Mouse (Mus musculus) testis, adult 2 months (tissue): ENCODE data around the gene Pced1a. TPM values are rescaled to one million over a fixed set of nuclear protein-coding genes. Genes with fewer than 3 reads are reported as not detected.
A peak's percentile ranks its signal among the peaks of the same experiment; 100 is the strongest.

Experiments used
- H3K27ac ChIP-seq: fragments of 200-500 bp; 2 replicates; pipeline ENCODE4 v1.5.1; 2012; ENCODE audit warnings: low read depth, low read length; ENCODE audit not compliant: control insufficient read depth, insufficient read depth
- H3K27me3 ChIP-seq: fragments of 200-500 bp; 2 replicates; pipeline ENCODE4 v1.6.1; 2012; ENCODE audit warnings: mild to moderate bottlenecking, low read length, moderate library complexity; ENCODE audit not compliant: control insufficient read depth, insufficient read depth
- H3K36me3 ChIP-seq: fragments of 200-500 bp; 2 replicates; pipeline ENCODE4 v1.6.1; 2012; ENCODE audit warnings: mild to moderate bottlenecking, low read length; ENCODE audit not compliant: control insufficient read depth, insufficient read depth
- H3K4me1 ChIP-seq: fragments of 200-500 bp; 2 replicates; pipeline ENCODE4 v1.6.1; 2012; ENCODE audit warnings: low read length; ENCODE audit not compliant: control insufficient read depth, insufficient read depth
- H3K4me3 ChIP-seq: fragments of 200-500 bp; 2 replicates; pipeline ENCODE4 v1.5.1; 2012; ENCODE audit warnings: low read depth, mild to moderate bottlenecking, low read length, moderate library complexity, mixed read lengths; ENCODE audit not compliant: control insufficient read depth
- CTCF ChIP-seq: fragments of 200-500 bp; IDR thresholded peaks from 2 replicates; pipeline ENCODE4 v1.5.1; 2012; ENCODE audit warnings: low read depth, mild to moderate bottlenecking, inconsistent platforms, low read length, moderate library complexity; ENCODE audit not compliant: control insufficient read depth, insufficient read depth, insufficient replicate concordance
- POLR2A ChIP-seq: fragments of 200-500 bp; IDR thresholded peaks from 2 replicates; pipeline ENCODE4 v1.6.1; 2012; ENCODE audit warnings: low read depth, mild to moderate bottlenecking, inconsistent platforms, low read length, moderate library complexity; ENCODE audit not compliant: control insufficient read depth
- polyA plus RNA-seq: library from polyadenylated mRNA; depleted of rRNA; stranded (reverse); fragments of >200 nt; gene quantifications from 2 replicates; pipeline ENCODE4 v1.2.3, GENCODE M21; 2012

The Pced1a gene
- polyA plus RNA-seq, 1 experiment = 48.0 TPM

DNA sequence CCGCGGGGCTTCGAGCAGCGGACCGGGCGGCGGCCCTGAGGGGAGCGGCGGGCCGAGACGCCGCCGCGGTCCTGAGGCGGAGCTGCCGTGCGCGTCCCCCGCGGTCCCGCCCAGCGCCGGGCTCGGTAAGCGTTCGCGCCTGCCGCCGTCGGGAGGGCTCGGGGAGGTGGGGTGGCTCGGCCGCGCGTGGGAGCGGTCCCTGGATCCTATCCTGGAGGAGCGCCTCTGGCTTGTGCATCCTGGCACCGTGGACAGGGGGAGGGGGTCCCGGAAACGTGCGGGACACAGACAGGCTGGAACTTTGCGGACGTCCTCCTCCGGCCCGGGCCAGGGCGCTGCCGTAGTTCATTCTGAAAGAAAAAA lies 25.9 kb upstream of the Pced1a start:
- TF ChIP-seq CTCF (no peak), POLR2A (no peak)
- Histone ChIP-seq H3K4me3 (peak overlapping the region; percentile 84), H3K4me1 (peaks cover 9% of the 10 kb centered on the region), H3K36me3 (no peaks in the 10 kb centered on the region), H3K27ac (no peak overlapping the region; the same call in 1 of the 2 replicates), H3K27me3 (no peaks in the 10 kb centered on the region)

DNA sequence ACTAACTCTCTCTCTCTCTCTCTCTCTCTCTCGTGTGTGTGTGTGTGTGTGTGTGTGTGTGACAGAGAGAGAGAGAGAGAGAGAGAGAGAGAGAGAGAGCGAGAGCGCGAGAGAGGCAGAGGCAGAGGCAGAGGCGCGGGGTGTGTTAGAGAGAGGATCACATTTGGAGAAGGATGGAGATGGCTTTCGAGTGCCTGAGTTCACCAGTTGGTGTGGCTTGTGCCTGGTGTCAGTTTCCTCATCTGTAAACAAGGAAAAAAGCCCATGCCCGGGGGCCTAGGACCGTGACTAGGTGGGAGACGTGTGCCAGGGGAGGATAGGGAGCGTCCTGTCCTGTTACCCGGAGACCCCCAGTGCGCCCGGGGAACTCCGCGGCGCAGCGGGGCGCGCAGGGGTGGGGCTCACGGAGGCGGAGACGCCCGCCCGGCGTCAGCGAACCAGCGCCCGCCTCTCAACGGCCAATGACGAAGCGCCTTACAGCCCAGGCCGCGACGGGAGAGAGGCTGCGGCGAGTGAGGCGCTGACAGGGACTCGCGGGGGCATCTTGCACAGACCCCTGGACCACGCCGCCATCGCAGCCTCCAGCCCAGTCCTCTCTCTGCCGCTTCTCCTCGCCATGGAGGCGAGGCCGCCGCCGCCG lies 25.4 kb upstream of the Pced1a start, which contains the start of gene Ptpra:
Gene Ptpra (plus strand): TSS at position 485 of the 640 bp plus-strand sequence.
- H3K4me3 ChIP-seq = peak within 1 kb of the TSS; percentile 84
- peaks cover 9% of the 10 kb centered on the region for H3K4me1 ChIP-seq
- no peaks in the 10 kb centered on the region for H3K36me3 ChIP-seq
- H3K27ac ChIP-seq = no peak within 1 kb of the TSS; the same call in none of the 2 replicates
- TF ChIP-seq POLR2A = peak; percentile 57
- no peak for TF ChIP-seq CTCF
- H3K27me3 ChIP-seq = no peaks in the 10 kb centered on the region

DNA sequence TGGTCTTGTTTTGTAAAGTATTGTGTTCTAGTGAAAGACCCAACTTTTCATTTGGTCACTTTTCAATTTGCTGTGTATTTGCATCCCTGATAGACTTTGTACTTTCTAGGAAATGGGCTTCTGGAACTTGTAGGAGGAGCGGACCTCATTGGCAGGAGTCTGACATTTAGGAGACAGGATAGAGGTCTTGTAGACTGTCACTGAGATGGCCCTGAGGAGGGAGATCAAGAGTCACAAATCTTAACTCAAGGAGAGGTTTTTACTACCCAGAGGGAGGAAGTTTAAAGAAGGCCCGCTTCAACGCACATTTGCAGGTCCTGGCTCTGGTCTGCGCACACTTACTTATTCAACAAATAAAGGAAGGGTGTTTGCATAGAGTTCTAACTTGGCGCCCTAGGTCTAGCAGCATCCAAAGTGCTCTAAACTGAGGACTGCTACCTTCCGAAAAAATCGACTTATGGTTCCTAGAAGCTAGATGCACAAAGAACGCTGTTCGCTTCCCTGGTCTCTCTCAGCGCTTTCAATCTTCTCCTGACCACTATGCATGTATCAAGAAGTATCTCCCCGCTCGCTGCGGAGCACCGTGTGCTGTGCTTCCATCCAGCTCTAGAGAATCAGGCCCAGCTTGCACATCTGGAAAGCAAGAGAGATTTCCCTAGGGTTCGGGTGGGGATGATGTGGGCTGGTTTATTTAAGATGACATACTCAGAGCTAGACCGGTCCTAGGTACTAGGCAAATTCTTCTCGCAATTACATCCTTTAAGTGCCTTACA lies 24.7 kb upstream of the Pced1a start:
- Histone ChIP-seq H3K4me1 (peaks cover 9% of the 10 kb centered on the region), H3K36me3 (no peaks in the 10 kb centered on the region), H3K27ac (no peak overlapping the region; the same call in 1 of the 2 replicates), H3K4me3 (peak overlapping the region; percentile 84), H3K27me3 (no peaks in the 10 kb centered on the region)
- TF ChIP-seq CTCF (no peak), POLR2A (no peak)

DNA sequence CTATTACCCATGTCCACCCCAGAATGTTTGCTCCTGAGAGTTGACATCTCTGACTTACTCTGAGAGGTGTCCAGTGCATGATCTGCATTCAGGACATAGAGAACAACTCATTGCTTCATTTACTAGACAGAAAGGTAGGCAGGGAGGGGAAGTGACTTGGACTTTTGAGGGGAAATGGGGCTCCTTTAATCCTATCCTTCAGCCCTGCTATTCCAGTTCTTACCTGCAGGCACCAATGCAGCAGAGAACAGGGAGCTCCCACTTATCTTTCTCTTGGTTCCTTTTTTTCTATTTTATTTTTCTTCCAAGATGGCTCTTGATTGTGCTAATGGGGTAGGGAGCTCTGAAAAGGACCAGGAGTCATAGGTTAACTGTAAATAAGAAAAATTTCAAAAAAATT lies 23.9 kb upstream of the Pced1a start:
- Histone ChIP-seq H3K27ac (no peak overlapping the region), H3K4me1 (peaks cover 9% of the 10 kb centered on the region), H3K36me3 (no peaks in the 10 kb centered on the region), H3K27me3 (no peaks in the 10 kb centered on the region), H3K4me3 (no peak overlapping the region)
- TF ChIP-seq POLR2A (no peak), CTCF (no peak)

DNA sequence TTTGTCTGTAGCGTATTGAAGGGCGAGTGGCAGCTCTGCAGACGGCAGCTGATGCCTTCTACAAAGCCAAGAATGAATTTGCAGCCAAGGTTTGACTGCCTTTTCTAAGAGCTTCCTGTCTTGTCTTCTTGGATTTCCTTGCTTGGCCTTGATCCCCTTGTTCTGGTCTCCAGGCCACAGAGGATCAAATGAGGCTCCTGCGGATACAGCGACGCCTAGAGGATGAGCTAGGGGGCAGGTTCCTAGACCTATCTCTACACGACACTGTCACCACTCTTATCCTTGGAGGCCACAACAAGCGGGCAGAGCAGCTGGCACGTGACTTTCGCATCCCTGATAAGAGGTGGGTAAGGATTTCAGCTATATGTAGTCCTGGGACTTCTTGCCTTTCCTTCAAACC lies 17.7 kb upstream of the Pced1a start:
- Histone ChIP-seq H3K36me3 (peaks cover 5% of the 10 kb centered on the region), H3K4me1 (no peaks in the 10 kb centered on the region), H3K27ac (no peak overlapping the region), H3K4me3 (no peak overlapping the region), H3K27me3 (no peaks in the 10 kb centered on the region)
- no peak for TF ChIP-seq CTCF
- no peak for TF ChIP-seq POLR2A

DNA sequence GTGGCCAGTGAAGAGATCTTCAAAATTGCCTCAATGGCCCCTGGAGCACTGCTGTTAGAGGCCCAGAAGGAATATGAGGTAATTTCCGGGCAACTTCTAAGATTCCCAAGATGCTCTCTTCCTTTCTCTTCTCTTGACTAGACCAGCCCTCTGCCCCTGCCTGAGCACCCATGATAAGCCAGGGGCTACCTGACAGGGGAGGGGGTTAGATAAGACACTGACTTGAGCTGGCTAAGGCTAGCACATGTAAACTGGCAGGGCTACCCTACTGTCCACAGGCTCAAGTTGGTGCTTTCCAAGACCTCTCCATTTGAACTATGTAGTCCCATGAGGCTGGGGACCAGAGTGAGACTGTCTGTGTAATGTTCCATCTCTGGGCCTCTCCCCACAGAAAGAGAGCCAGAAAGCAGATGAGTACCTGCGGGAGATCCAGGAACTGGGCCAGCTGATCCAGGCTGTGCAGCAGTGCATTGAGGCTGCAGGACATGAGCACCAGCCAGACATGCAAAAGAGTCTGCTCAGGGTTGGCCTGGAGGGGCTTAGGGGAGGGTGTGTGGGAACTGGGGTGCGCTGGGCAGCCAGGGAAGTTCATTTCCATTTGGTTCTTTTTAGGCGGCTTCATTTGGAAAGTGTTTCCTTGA lies 15.5 kb upstream of the Pced1a start:
- Histone ChIP-seq H3K4me3 (no peak overlapping the region), H3K4me1 (no peaks in the 10 kb centered on the region), H3K27me3 (no peaks in the 10 kb centered on the region), H3K27ac (no peak overlapping the region), H3K36me3 (peaks cover 5% of the 10 kb centered on the region)
- TF ChIP-seq POLR2A = no peak
- no peak for TF ChIP-seq CTCF

DNA sequence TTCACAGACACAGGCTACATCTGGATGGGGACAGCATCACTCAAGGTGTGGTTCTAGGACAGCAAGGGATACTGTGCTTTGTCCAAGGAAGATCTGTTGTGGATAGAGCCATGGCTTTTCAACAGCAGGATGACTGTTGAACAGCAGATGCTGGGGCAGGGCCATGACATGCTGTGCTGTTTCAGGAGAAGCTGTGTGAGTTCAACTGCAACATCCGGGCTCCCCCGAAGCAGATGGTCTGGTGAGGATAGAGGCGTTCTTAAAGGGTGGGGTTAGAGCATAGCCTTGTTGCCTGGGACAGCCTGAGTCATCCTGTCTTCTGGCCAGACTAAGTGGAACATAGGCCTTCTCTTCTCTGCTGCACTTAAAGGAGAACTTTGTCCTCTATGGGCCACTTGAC lies 14.4 kb upstream of the Pced1a start:
- H3K27me3 ChIP-seq = no peaks in the 10 kb centered on the region
- H3K4me1 ChIP-seq = no peaks in the 10 kb centered on the region
- peaks cover 5% of the 10 kb centered on the region for H3K36me3 ChIP-seq
- no peak overlapping the region for H3K27ac ChIP-seq
- no peak overlapping the region for H3K4me3 ChIP-seq
- TF ChIP-seq CTCF (no peak), POLR2A (no peak)
